Mouse (Mus musculus) liver, adult (tissue): ENCODE results near the gene Edn1.

ENCODE experiments used
- GATA4 ChIP-seq: IDR thresholded peaks from 2 replicates; pipeline ENCODE4 v1.6.1; 2014; ENCODE audit warnings: mild to moderate bottlenecking, low read length; ENCODE audit not compliant: insufficient replicate concordance

Edn1 gene

DNA sequence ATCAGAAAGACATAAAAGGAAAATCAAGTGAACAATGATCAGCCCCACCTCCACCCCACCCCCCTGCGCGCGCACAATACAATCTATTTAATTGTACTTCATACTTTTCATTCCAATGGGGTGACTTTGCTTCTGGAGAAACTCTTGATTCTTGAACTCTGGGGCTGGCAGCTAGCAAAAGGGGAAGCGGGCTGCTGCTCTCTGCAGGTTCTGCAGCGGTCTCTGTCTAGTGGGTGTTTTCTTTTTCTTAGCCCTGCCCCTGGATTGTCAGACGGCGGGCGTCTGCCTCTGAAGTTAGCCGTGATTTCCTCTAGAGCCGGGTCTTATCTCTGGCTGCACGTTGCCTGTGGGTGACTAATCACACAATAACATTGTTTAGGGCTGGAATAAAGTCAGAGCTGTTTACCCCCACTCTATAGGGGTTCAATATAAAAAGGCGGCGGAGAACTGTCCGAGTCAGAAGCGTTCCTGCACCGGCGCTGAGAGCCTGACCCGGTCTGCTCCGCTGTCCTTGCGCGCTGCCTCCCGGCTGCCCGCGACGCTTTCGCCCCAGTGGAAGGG lies at the start of gene Edn1:
Gene Edn1 (plus strand): TSS at position 316 of the 561 bp plus-strand sequence.
- no peak for TF ChIP-seq GATA4

DNA sequence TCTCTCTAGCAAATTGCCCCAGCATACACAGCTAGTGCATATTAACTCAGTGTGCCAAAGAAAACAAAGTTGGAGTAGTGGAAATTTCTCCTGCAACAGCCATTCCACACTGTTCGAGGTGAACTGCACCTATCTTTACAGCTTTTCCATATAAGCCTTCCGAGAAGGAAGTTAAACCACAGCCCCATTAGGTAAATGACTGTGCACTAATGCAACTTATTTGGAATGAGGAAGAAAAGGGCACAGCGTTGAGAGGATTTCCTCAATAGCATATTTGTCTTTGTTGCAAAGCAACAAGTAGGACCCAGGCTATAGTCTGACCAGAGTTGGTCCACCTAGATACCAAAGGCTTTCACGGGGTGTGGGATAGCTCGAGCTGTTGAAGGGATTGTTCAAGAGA lies 47.5 kb upstream of the Edn1 start:
- no peak for TF ChIP-seq GATA4

DNA sequence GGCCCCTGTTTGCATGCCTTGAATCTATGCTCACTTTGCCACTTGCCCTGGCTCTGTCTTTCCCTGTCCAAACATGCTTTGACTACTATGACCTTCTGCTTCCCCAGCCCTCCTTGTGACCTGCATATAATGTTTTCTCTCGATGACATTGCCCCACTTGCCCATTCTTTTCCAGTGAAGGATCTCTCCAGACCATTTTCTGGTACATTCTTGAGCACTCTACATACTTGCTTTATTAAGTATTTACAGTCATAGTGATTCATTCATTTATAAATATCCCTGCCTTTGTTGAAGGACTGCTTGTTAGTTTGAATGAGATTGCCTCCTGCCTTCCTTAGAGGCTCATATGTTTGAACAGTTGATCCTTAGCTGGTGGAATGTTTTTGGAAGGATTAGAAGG lies 46.2 kb upstream of the Edn1 start:
- no peak for TF ChIP-seq GATA4

DNA sequence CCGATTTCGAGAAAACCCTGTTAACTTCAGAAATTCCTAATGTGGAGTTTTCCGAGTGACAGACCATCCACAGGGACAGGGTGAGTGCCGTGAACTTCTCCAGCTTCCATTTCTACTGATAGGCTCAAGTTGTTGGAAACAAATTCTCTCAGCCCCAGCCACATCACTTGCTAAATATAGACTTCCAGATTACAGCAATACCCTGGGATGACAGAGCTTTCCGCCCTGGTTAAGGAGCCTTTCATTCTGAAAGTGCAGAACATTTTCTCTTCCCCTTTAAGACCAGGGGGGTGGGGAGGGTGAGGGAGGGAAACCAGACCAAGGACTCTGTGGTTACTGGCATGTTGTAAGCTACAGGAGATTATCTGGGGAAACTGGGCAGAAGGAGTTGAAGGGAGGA lies 42.9 kb upstream of the Edn1 start:
- peak; percentile 4; the same call in 1 of the 2 replicates for TF ChIP-seq GATA4

DNA sequence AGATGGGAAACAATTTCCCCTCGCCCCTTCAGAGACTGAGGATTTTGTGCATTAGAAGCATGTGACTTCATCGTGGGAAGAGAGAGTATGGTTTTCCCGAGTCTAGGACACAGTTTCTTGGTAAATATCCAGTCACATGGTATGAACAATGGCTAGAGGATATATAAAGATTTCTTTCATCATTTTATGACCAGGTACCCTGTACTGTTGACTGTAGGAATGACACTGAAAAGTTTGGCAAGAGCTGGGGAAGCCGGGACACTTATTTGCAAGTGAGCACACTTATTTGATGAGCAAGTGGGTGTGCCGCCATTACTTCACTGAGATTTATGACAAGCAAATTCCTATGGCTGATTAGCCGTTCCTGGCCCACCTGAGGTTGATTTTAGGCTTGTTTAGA lies 40.6 kb upstream of the Edn1 start:
- TF ChIP-seq GATA4 = no peak

DNA sequence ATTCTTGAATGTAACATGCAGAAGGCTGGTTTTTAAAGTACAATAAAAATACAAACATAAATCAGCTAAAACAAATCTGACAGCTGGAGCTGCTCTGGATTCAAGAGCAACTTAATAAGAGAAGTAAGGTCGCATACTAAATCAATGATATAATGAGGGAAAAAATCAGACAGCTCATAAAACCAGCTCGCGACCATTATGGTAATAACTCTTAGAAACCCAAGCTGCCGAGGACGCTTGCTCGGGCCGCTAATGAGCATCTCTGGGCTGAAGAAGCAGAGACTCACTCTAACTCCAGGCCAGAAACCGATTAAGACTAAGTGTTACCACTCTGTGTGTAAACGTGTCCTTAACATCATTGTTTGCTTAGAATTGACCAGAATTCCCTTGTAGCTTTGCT lies 31.2 kb upstream of the Edn1 start:
- TF ChIP-seq GATA4 = no peak

GRCm38 (mm10) chr13:42276774-42277454 lies 24.4 kb upstream of the Edn1 start:
- TF ChIP-seq GATA4 = no peak

DNA sequence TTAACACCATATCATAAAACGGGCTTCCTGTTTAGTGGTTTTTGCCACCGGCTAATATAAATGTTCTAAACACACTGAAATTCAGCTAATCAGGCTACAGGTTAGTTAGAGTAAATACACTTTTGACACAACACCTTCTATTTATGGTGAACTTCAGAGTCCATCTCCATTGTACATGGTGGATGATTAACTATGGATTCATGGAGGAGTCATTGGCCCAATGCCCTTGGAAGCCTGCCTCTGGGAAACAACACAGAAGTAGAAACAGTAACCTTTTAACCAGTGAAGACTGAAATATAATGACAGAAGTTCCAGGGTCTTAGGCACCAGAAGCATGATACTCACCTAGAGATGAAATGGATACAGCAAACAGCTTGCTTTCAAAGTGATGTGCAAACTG lies 23.5 kb upstream of the Edn1 start:
- no peak for TF ChIP-seq GATA4

- no peak for TF ChIP-seq GATA4
These were observed 15.4 kb upstream of the Edn1 start for GRCm38 (mm10) chr13:42285896-42286295.

- TF ChIP-seq GATA4 = no peak
These were observed 14.5 kb upstream of the Edn1 start for GRCm38 (mm10) chr13:42286768-42287167.

DNA sequence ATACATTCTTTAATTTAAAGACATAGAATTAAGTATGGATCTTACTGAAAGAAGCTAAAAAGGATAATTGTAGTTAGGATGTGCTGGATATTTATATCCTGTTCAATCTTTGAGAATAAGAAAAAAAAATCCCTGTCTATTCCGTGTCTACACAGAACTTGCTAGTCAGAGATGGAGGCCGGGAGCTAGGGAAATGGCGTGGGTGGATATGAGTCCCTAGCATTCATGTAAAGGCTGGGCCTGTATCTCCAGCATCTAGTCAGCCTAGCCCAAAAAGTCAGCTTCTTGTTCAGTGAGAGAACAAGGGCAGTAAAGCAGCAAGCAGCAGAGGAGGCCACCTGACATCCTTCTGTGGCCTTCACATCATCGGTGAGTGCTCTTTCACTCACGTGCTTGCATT lies 8.7 kb upstream of the Edn1 start:
- TF ChIP-seq GATA4 = no peak

DNA sequence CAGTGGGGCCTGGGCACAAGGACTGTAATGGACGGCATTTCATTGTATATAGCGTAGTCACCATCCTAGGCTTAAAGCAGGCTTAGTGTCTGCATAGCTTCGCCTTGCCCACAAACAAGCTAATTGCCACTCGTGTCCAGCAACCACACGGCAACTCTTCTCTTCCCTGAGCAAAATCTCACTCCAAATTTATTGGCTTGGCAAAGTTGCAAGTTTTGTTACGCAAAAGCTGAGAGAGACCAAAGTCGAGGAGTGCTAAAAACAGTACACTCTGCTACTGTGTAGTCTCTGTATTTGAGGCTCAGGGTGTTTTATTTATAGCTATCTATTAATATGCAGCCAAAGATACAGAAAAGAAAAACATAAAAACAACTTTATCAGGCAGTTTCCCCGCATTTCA lies 3.0 kb upstream of the Edn1 start:
- TF ChIP-seq GATA4 = no peak

DNA sequence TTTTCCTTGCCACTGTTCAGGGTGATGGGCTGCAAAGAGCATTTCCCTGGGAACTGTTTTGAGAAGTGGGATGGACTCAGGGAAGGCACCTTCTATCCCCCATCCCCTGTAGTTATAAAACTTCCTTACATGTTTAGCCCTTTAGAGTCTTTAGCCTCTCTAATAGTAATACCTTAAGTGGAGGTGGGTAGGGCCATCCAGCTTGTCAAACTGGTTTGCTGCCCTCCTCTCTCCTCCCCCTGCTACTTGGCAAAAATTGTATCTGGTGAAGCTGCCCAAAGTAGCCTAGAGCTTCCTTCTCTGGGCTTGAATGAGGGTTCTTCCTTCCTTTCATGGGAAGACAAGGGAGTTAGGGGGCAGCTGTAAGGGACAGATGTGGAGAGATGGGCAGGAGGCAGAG lies 2.5 kb upstream of the Edn1 start:
- no peak for TF ChIP-seq GATA4

- peak; percentile 95; the same call in 1 of the 2 replicates for TF ChIP-seq GATA4
These were observed 709 bp upstream of the Edn1 start for GRCm38 (mm10) chr13:42300567-42300966.

- no peak for TF ChIP-seq GATA4
These were observed 935 bp downstream of the Edn1 start for GRCm38 (mm10) chr13:42301961-42302861.
